Mouse (Mus musculus): ENCODE results near the gene Zfp618.

DNA sequence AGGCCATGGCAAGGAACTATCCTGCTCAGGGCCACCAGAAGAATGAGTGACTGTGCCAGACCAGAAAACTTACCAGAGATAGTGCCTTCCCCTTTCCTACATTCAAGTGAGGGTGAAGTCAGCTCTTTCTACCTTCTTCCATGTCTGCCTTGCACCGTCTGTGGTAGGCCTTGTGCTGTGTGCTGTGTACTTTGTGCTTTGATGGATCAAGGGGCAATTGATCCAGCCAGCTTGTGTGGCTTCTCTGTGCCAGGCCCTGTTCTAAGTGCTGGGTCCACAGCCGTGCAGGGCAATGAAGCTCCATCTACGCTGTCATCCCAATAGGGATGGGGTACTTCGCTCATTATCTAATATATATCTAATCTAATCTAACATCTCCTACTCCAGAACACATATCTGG is 98.0 kb downstream of the Zfp618 start:
- TF ChIP-seq CTCF (IDR thresholded peaks at IDR 0.05; ENCODE audit: insufficient read depth, low read depth, low read length) (no peak), POLR2A (IDR thresholded peaks at IDR 0.05; ENCODE audit: insufficient read depth, low read depth, low read length) (no peak)
